Mouse (Mus musculus): ENCODE data around the gene Rhoa.
A peak's percentile ranks its signal among the peaks of the same experiment; 100 is the strongest.
"Not testable (repeated sequence)": the region's sequence is repeated elsewhere in the genome, so short reads cannot be mapped to it uniquely, and the experiment has no call there.

The Rhoa gene

GRCm38 (mm10) chr9:108318462-108318861 lies 12.5 kb downstream of the Rhoa start:
- Histone ChIP-seq H3K4me3 (replicated peaks; ENCODE audit: low read length) (no peak overlapping the region), H3K36me3 (ENCODE audit: insufficient read depth, low read length) (peaks cover 82% of the 10 kb centered on the region), H3K9me3 (ENCODE audit: low read length) (no peaks in the 10 kb centered on the region), H3K4me1 (replicated peaks; ENCODE audit: low read depth, low read length) (peaks cover 86% of the 10 kb centered on the region), H3K27me3 (ENCODE audit: insufficient read depth, low read length) (no peaks in the 10 kb centered on the region)
- TF ChIP-seq CTCF (conservative IDR thresholded peaks at IDR 0.05; ENCODE audit: low read length): no peak
- no peak for TF ChIP-seq POU5F1 (IDR thresholded peaks at IDR 0.05; ENCODE audit: borderline replicate concordance, low read length)
- TF ChIP-seq NANOG (IDR thresholded peaks at IDR 0.05; ENCODE audit: borderline replicate concordance, low read length): no peak

GRCm38 (mm10) chr9:108322054-108322453 lies 16.1 kb downstream of the Rhoa start:
- H3K4me3 ChIP-seq (replicated peaks; ENCODE audit: low read length); H3K27me3 ChIP-seq (ENCODE audit: insufficient read depth, low read length); H3K9me3 ChIP-seq (ENCODE audit: low read length): not testable (repeated sequence)
- Histone ChIP-seq H3K4me1 (replicated peaks; ENCODE audit: low read depth, low read length) (peaks cover 89% of the 10 kb centered on the region), H3K36me3 (ENCODE audit: insufficient read depth, low read length) (peaks cover 85% of the 10 kb centered on the region)
- peak; percentile 15 for TF ChIP-seq CTCF (conservative IDR thresholded peaks at IDR 0.05; ENCODE audit: low read length)

DNA sequence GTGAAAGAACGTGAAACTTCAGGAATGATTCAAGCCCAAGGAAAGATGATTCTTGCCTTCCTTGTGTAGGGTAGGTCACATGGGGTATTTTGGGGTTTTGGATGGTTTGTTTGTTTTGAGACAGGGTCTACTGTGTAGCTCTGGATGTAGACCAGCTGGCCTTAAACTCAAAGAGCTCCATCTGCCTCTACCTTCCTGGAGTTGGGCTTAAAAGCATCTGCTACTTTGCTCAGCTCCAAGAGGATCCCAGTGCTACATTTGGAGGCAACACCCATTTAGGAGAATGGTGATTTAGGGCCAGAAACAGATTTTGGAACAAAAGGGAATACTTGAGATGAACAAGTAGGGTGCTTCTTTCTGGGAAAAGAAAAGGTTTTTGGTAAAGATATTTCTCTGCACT lies 18.9 kb downstream of the Rhoa start:
- H3K4me3 ChIP-seq (replicated peaks; ENCODE audit: low read length): no peak overlapping the region
- no peak for TF ChIP-seq NANOG (IDR thresholded peaks at IDR 0.05; ENCODE audit: borderline replicate concordance, low read length)
- TF ChIP-seq CTCF (conservative IDR thresholded peaks at IDR 0.05; ENCODE audit: low read length): no peak
- TF ChIP-seq POU5F1 (IDR thresholded peaks at IDR 0.05; ENCODE audit: borderline replicate concordance, low read length): no peak
- H3K4me1 ChIP-seq (replicated peaks; ENCODE audit: low read depth, low read length): peaks cover 61% of the 10 kb centered on the region
- H3K27me3 ChIP-seq (ENCODE audit: insufficient read depth, low read length): no peaks in the 10 kb centered on the region
- H3K9me3 ChIP-seq (ENCODE audit: low read length): no peaks in the 10 kb centered on the region
- peaks cover 87% of the 10 kb centered on the region for H3K36me3 ChIP-seq (ENCODE audit: insufficient read depth, low read length)

GRCm38 (mm10) chr9:108325811-108326210 lies 19.9 kb downstream of the Rhoa start:
- H3K36me3 ChIP-seq (ENCODE audit: insufficient read depth, low read length): peaks cover 89% of the 10 kb centered on the region
- H3K4me1 ChIP-seq (replicated peaks; ENCODE audit: low read depth, low read length): peaks cover 52% of the 10 kb centered on the region
- TF ChIP-seq POU5F1 (IDR thresholded peaks at IDR 0.05; ENCODE audit: borderline replicate concordance, low read length) (no peak), CTCF (conservative IDR thresholded peaks at IDR 0.05; ENCODE audit: low read length) (no peak), NANOG (IDR thresholded peaks at IDR 0.05; ENCODE audit: borderline replicate concordance, low read length) (no peak)
- H3K9me3 ChIP-seq (ENCODE audit: low read length): no peaks in the 10 kb centered on the region
- no peak overlapping the region for H3K4me3 ChIP-seq (replicated peaks; ENCODE audit: low read length)
- no peaks in the 10 kb centered on the region for H3K27me3 ChIP-seq (ENCODE audit: insufficient read depth, low read length)

GRCm38 (mm10) chr9:108337848-108338550 lies 32.1 kb downstream of the Rhoa start:
- Histone ChIP-seq H3K9me3 (ENCODE audit: low read length) (no peaks in the 10 kb centered on the region), H3K4me1 (replicated peaks; ENCODE audit: low read depth, low read length) (peaks cover 57% of the 10 kb centered on the region), H3K27me3 (ENCODE audit: insufficient read depth, low read length) (no peaks in the 10 kb centered on the region), H3K4me3 (replicated peaks; ENCODE audit: low read length) (peak overlapping the region; percentile 96), H3K36me3 (ENCODE audit: insufficient read depth, low read length) (peaks cover 63% of the 10 kb centered on the region)
- TF ChIP-seq CTCF (conservative IDR thresholded peaks at IDR 0.05; ENCODE audit: low read length) (no peak), POU5F1 (IDR thresholded peaks at IDR 0.05; ENCODE audit: borderline replicate concordance, low read length) (no peak), NANOG (IDR thresholded peaks at IDR 0.05; ENCODE audit: borderline replicate concordance, low read length) (no peak)

DNA sequence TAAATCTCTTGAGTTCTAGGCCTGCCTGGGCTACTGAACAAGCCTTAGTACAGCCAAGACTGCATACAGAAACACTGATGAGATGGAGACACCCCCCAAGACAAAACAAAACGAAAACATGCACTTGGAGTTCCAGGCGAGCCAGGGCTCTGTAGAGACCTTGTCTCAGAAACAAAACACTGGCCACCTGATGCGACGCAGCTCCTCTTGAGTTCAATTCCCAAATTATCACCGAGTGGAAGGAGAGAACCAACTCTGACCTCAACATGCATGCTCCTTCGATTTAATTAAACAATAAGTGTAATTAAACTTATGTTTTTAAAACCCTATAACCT lies 32.6 kb downstream of the Rhoa start:
- TF ChIP-seq CTCF (conservative IDR thresholded peaks at IDR 0.05; ENCODE audit: low read length) (no peak), POU5F1 (IDR thresholded peaks at IDR 0.05; ENCODE audit: borderline replicate concordance, low read length) (no peak), NANOG (IDR thresholded peaks at IDR 0.05; ENCODE audit: borderline replicate concordance, low read length) (no peak)
- Histone ChIP-seq H3K4me1 (replicated peaks; ENCODE audit: low read depth, low read length) (peaks cover 54% of the 10 kb centered on the region), H3K9me3 (ENCODE audit: low read length) (no peaks in the 10 kb centered on the region), H3K27me3 (ENCODE audit: insufficient read depth, low read length) (no peaks in the 10 kb centered on the region), H3K4me3 (replicated peaks; ENCODE audit: low read length) (peak overlapping the region; percentile 96), H3K36me3 (ENCODE audit: insufficient read depth, low read length) (peaks cover 58% of the 10 kb centered on the region)

GRCm38 (mm10) chr9:108338886-108339781 lies 33.2 kb downstream of the Rhoa start, which contains the start of gene Gpx1:
Gene Gpx1 (plus strand): TSS chr9:108338903.
- no peak for TF ChIP-seq POU5F1 (IDR thresholded peaks at IDR 0.05; ENCODE audit: borderline replicate concordance, low read length)
- TF ChIP-seq CTCF (conservative IDR thresholded peaks at IDR 0.05; ENCODE audit: low read length): no peak
- TF ChIP-seq NANOG (IDR thresholded peaks at IDR 0.05; ENCODE audit: borderline replicate concordance, low read length): no peak
- Histone ChIP-seq H3K4me1 (replicated peaks; ENCODE audit: low read depth, low read length) (peaks cover 49% of the 10 kb centered on the region), H3K27me3 (ENCODE audit: insufficient read depth, low read length) (no peaks in the 10 kb centered on the region), H3K36me3 (ENCODE audit: insufficient read depth, low read length) (peaks cover 51% of the 10 kb centered on the region), H3K4me3 (replicated peaks; ENCODE audit: low read length) (peak within 1 kb of the TSS; percentile 96), H3K9me3 (ENCODE audit: low read length) (no peaks in the 10 kb centered on the region)

GRCm38 (mm10) chr9:108339886-108340257 lies 33.9 kb downstream of the Rhoa start:
- H3K4me3 ChIP-seq (replicated peaks; ENCODE audit: low read length): peak overlapping the region; percentile 96
- H3K9me3 ChIP-seq (ENCODE audit: low read length): no peaks in the 10 kb centered on the region
- no peaks in the 10 kb centered on the region for H3K27me3 ChIP-seq (ENCODE audit: insufficient read depth, low read length)
- TF ChIP-seq NANOG (IDR thresholded peaks at IDR 0.05; ENCODE audit: borderline replicate concordance, low read length) (no peak), CTCF (conservative IDR thresholded peaks at IDR 0.05; ENCODE audit: low read length) (no peak), POU5F1 (IDR thresholded peaks at IDR 0.05; ENCODE audit: borderline replicate concordance, low read length) (no peak)
- peaks cover 44% of the 10 kb centered on the region for H3K36me3 ChIP-seq (ENCODE audit: insufficient read depth, low read length)
- peaks cover 47% of the 10 kb centered on the region for H3K4me1 ChIP-seq (replicated peaks; ENCODE audit: low read depth, low read length)
